22 mouse cellular contexts compared by ENCODE assay signal in the genomic region with DNA sequence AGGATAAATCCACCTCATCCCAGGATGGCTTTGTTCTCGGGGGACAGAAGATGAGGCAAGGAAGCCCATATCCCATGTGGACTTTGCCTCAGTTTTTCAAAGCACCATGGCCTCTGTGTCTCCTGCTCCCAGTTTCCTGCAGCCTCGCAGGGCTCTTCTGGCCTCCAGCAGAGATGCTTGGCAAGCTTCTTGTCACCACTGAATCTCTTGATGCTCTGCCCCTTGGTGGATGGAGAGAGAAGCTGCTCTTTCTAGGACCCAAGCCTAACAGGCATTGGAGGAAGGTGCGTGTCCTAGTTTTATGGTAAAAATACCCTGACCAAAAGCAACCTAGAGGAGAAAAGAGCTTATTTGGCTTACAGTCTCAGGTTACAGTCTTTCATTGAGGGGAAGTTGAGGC.
DNase-seq lines count a peak whose midpoint lies in the region; ATAC-seq and TF ChIP-seq lines count a peak whose summit lies in the region.
"Had no signal": no experiment of that assay in that cellular context is flagged by ENCODE, and none has a peak within 500 bp of the region (broad histone marks: within the 10 kb centered on the region; RNA-seq: fewer than 3 reads in every experiment).

No protein-coding gene starts in this region.

- H3K4me3 ChIP-seq in liver, embryonic 13.5 days (replicated peaks) = no peak overlapping the region
- no peak overlapping the region for H3K4me3 ChIP-seq in liver, embryonic 11.5 days (ENCODE audit: low read depth, low read length)
- no peak overlapping the region for H3K4me3 ChIP-seq in MEL (ENCODE audit: control insufficient read depth in 1 of 2, insufficient read depth in 1 of 2, low read depth in 2 of 2, low read length in 2 of 2)
- no peak overlapping the region for H3K4me3 ChIP-seq in cortical plate, adult 2 months (ENCODE audit: insufficient read depth, low read length)
- H3K4me3 ChIP-seq: gastrocnemius, adult 2 months; heart, embryonic 12.5 days; hindbrain, embryonic 13.5 days; limb, embryonic 12.5 days; neural tube, embryonic 13.5 days had no signal

- H3K4me1 ChIP-seq in liver, embryonic 13.5 days (replicated peaks) = peaks cover 75% of the 10 kb centered on the region
- H3K4me1 ChIP-seq in liver, embryonic 11.5 days (replicated peaks; ENCODE audit: control insufficient read depth, insufficient read depth, low read length) = peaks cover 23% of the 10 kb centered on the region
- H3K4me1 ChIP-seq in MEL (ENCODE audit: control insufficient read depth in 1 of 2, insufficient read depth in 2 of 2, low read length in 2 of 2) = peaks cover under 1 to 12% of the 10 kb centered on the region in 2 experiments; a peak in 3 of 4 replicates
- no peaks in the 10 kb centered on the region for H3K4me1 ChIP-seq in cortical plate, adult 2 months (ENCODE audit: control insufficient read depth, insufficient read depth, low read length)
- H3K4me1 ChIP-seq: limb, embryonic 12.5 days had no signal

- no peaks in the 10 kb centered on the region for H3K9me3 ChIP-seq in liver, embryonic 13.5 days (replicated peaks)
- no peaks in the 10 kb centered on the region for H3K9me3 ChIP-seq in liver, embryonic 11.5 days (ENCODE audit: control insufficient read depth, low read length)
- H3K9me3 ChIP-seq in MEL (replicated peaks; ENCODE audit: insufficient read depth, low read length) = no peaks in the 10 kb centered on the region
- H3K9me3 ChIP-seq: heart, embryonic 12.5 days; hindbrain, embryonic 13.5 days; limb, embryonic 12.5 days; neural tube, embryonic 13.5 days had no signal

- peak overlapping the region; percentile 96 for H3K27ac ChIP-seq in liver, embryonic 13.5 days
- H3K27ac ChIP-seq in liver, embryonic 11.5 days (ENCODE audit: low read depth, low read length) = no peak overlapping the region
- no peak overlapping the region for H3K27ac ChIP-seq in MEL (ENCODE audit: control insufficient read depth, low read depth, low read length)
- no peak overlapping the region for H3K27ac ChIP-seq in cortical plate, adult 2 months (ENCODE audit: insufficient read depth, low read length)
- H3K27ac ChIP-seq: gastrocnemius, adult 2 months; hindbrain, embryonic 13.5 days; limb, embryonic 12.5 days; neural tube, embryonic 13.5 days had no signal

- DNase-seq in cerebellum, adult 9-11 months = peak; percentile 55
- DNase-seq in cerebellum, postnatal 4 days (ENCODE audit: low spot score in 2 of 2) = no peak
- no peak for DNase-seq in liver, embryonic 13.5 days
- no peak for DNase-seq in liver, embryonic 11.5 days (ENCODE audit: low spot score)
- DNase-seq in MEL (ENCODE audit: low read depth, low spot score) = no peak
- no peak for DNase-seq in kidney, postnatal 25 days
- DNase-seq: B cell, adult 2 months; embryo, embryonic 11 days; forebrain, postnatal 0 days; gastrocnemius, adult 2 months; heart, postnatal 14 days; kidney, adult 9 months; kidney, postnatal 36 days; lung, embryonic 14.5 days; lung, postnatal 4 days; right cerebral cortex, adult 18-20 months had no signal

- no peak for TF ChIP-seq RAD21 in MEL (IDR thresholded peaks at IDR 0.05; ENCODE audit: low read depth, low read length)

- H3K9ac ChIP-seq in liver, embryonic 13.5 days = 0 out of 2 replicates have a peak overlapping the region, but pooled peaks have one; percentile 4
- no peak overlapping the region for H3K9ac ChIP-seq in liver, embryonic 11.5 days (ENCODE audit: low read depth, low read length)
- no peak overlapping the region for H3K9ac ChIP-seq in MEL (ENCODE audit: control insufficient read depth, low read depth, low read length, poor library complexity, severe bottlenecking)
- H3K9ac ChIP-seq: forebrain, postnatal 0 days; heart, embryonic 12.5 days; hindbrain, embryonic 13.5 days; limb, embryonic 12.5 days; lung, embryonic 14.5 days; neural tube, embryonic 13.5 days had no signal

- TF ChIP-seq POLR2A in MEL (IDR thresholded peaks at IDR 0.05; ENCODE audit: control insufficient read depth in 1 of 2, insufficient read depth in 1 of 2, low read depth in 1 of 2, low read length in 2 of 2, poor library complexity in 1 of 2) = no peak
- TF ChIP-seq POLR2A in cortical plate, adult 2 months (IDR thresholded peaks at IDR 0.05; ENCODE audit: extremely low read depth, insufficient read depth, low read length) = no peak

- 75% methylated on average over 3 of the region's 3 CpGs for WGBS in liver, embryonic 13.5 days (ENCODE audit: insufficient replicate concordance)
- 79% methylated on average over 3 of the region's 3 CpGs for WGBS in liver, embryonic 11.5 days

- no peaks in the 10 kb centered on the region for H3K79me2 ChIP-seq in MEL (ENCODE audit: control insufficient read depth, insufficient read depth, low read length, poor library complexity)

- TF ChIP-seq EP300 in MEL (IDR thresholded peaks at IDR 0.05; ENCODE audit: low read depth in 1 of 2, low read length in 2 of 2) = no peak

- TF ChIP-seq CTCF in MEL (IDR thresholded peaks at IDR 0.05 in 2 of 3, conservative IDR thresholded peaks at IDR 0.05 in 1 of 3; ENCODE audit: control insufficient read depth in 1 of 3, insufficient read depth in 1 of 3, low read depth in 2 of 3, low read length in 3 of 3, poor library complexity in 1 of 3, severe bottlenecking in 1 of 3) = no peak
- peak; percentile 14; the same call in 1 of the 2 replicates for TF ChIP-seq CTCF in cortical plate, adult 2 months (IDR thresholded peaks at IDR 0.05; ENCODE audit: extremely low read depth, insufficient read depth, low read length)

- no peak overlapping the region for H3K4me2 ChIP-seq in liver, embryonic 13.5 days
- no peak overlapping the region for H3K4me2 ChIP-seq in liver, embryonic 11.5 days
- H3K4me2 ChIP-seq: heart, embryonic 12.5 days; hindbrain, embryonic 13.5 days; limb, embryonic 12.5 days; lung, embryonic 14.5 days; neural tube, embryonic 13.5 days had no signal

- H3K36me3 ChIP-seq in liver, embryonic 13.5 days = no peaks in the 10 kb centered on the region
- no peaks in the 10 kb centered on the region for H3K36me3 ChIP-seq in liver, embryonic 11.5 days (ENCODE audit: control insufficient read depth, insufficient read depth, low read length)
- H3K36me3 ChIP-seq in MEL (ENCODE audit: control insufficient read depth in 1 of 2, insufficient read depth in 2 of 2, low read length in 2 of 2) = peaks cover 0 to 4% of the 10 kb centered on the region in 2 experiments; a peak in 1 of 4 replicates
- H3K36me3 ChIP-seq: heart, embryonic 12.5 days; hindbrain, embryonic 13.5 days; limb, embryonic 12.5 days; neural tube, embryonic 13.5 days had no signal

- H3K27me3 ChIP-seq in liver, embryonic 13.5 days = no peaks in the 10 kb centered on the region
- H3K27me3 ChIP-seq in liver, embryonic 11.5 days (replicated peaks; ENCODE audit: control insufficient read depth, insufficient read depth, low read length) = no peaks in the 10 kb centered on the region
- no peaks in the 10 kb centered on the region for H3K27me3 ChIP-seq in MEL (ENCODE audit: control insufficient read depth in 1 of 2, insufficient read depth in 2 of 2, low read length in 2 of 2)
- H3K27me3 ChIP-seq: heart, embryonic 12.5 days; hindbrain, embryonic 13.5 days; neural tube, embryonic 13.5 days had no signal

- ATAC-seq in liver, embryonic 13.5 days (ENCODE audit: low read depth) = no peak
- no peak for ATAC-seq in liver, embryonic 11.5 days (replicated peaks; ENCODE audit: low FRiP score)
- ATAC-seq: forebrain, postnatal 0 days; inflammation-experienced regulatory T-cells, adult 6 months had no signal

TF ChIP-seq in MEL, 35 proteins besides CTCF, POLR2A, EP300 and RAD21:
- TF ChIP-seq ZNF384 (IDR thresholded peaks at IDR 0.05; ENCODE audit: low read depth, low read length) (no peak), SMC3 (IDR thresholded peaks at IDR 0.05; ENCODE audit: low read depth, low read length) (0 out of 2 replicates have a peak, but pooled peaks have one; percentile 3)
